Mouse (Mus musculus) heart, adult 2 months (tissue): ENCODE results near the gene Cdh20.

ENCODE experiments used
- CTCF ChIP-seq: fragments of 200-600 bp; IDR thresholded peaks from 2 replicates; pipeline ENCODE4 v1.8.1; 2022; ENCODE audit warnings: antibody characterized with exemption, mild to moderate bottlenecking, moderate library complexity
- EP300 ChIP-seq: fragments of 200-500 bp; IDR thresholded peaks from 2 replicates; pipeline ENCODE4 v1.6.1; 2011; ENCODE audit warnings: low read depth, low read length, control low read depth; ENCODE audit not compliant: insufficient read depth
- POLR2A ChIP-seq: fragments of 200-500 bp; IDR thresholded peaks from 2 replicates; pipeline ENCODE4 v1.6.1; 2011; ENCODE audit warnings: mild to moderate bottlenecking, low read depth, low read length, control low read depth; ENCODE audit not compliant: insufficient read depth

DNA sequence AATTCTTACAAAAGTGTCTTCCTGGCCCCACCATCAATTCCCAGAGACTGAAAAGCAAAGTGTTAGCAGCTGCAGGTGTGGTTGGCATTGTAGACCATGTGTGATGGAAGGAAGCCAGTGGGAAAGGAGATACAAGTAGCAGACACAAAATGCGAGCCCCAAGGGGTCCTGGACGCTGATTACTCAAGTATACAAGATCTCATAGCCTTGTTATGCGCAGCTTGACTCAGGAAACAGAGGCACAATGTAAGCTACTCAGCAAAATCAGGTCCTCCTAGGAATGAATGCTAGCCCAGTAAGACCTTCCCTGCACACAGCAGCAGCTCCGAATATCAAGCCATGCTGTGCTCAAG, 80.6 kb downstream of the Cdh20 start:
- TF ChIP-seq POLR2A (no peak), CTCF (no peak), EP300 (no peak)
